Mouse (Mus musculus): ENCODE measurements around the gene Slc35b1.

GRCm38 (mm10) chr11:95353226-95353625 lies 31.3 kb upstream of the Slc35b1 start:
- TF ChIP-seq CTCF (IDR thresholded peaks at IDR 0.05) (no peak), EP300 (IDR thresholded peaks at IDR 0.05) (no peak)

Measured in lung, postnatal 0 days (tissue).